Mouse (Mus musculus): Measurements from ENCODE around the gene Rasgrp1. TPM values are rescaled to one million over a fixed set of nuclear protein-coding genes. Genes with fewer than 3 reads are reported as not detected.

The Rasgrp1 gene
- polyA plus RNA-seq, 2 experiments: 0.49 to 0.57 TPM

DNA sequence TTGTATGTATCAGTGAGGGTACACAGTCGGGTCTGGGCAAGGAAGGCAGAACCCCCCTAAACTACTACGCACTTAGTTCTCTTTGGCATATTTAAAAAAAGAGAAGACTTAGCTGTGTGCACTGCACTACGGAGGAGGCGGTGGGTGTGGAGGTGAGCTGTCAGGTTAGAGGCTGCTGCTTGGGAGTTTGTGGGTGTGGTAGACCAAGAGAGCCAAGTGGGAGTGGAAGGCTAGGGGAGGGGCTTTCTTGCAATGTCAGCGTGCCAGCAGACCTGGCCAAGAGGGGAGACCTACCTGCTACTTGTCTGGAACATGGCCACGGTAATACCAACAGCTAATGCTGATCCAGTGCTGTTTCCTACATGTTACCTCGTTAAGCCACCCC, 431 bp upstream of the Rasgrp1 start:
- DNase-seq (ENCODE audit: low read depth in 3 of 3, low spot score in 3 of 3): no peak
- no peak overlapping the region for H3K27ac ChIP-seq
- H3K9me3 ChIP-seq (ENCODE audit: control insufficient read depth, low read length): no peaks in the 10 kb centered on the region
- H3K27me3 ChIP-seq (ENCODE audit: control insufficient read depth, insufficient read depth, low read length): peaks cover 12% of the 10 kb centered on the region
- ATAC-seq (ENCODE audit: insufficient read depth): no peak
- no peak overlapping the region for H3K4me2 ChIP-seq (ENCODE audit: low read depth)
- H3K4me1 ChIP-seq (replicated peaks; ENCODE audit: control insufficient read depth in 2 of 2, insufficient read depth in 2 of 2, low read length in 1 of 2): no peaks in the 10 kb centered on the region
- H3K9ac ChIP-seq (replicated peaks): no peak overlapping the region
- H3K36me3 ChIP-seq (replicated peaks; ENCODE audit: control insufficient read depth, insufficient read depth, low read depth): no peaks in the 10 kb centered on the region
- no peak overlapping the region for H3K4me3 ChIP-seq (ENCODE audit: insufficient read depth in 1 of 2, low read depth in 2 of 2, low read length in 2 of 2)
- 26% methylated on average over 7 of the region's 7 CpGs for WGBS (ENCODE audit: insufficient replicate concordance)
- no peak for TF ChIP-seq CTCF (IDR thresholded peaks at IDR 0.05; ENCODE audit: low read depth)
- no peak for TF ChIP-seq EP300 (IDR thresholded peaks at IDR 0.05; ENCODE audit: low read depth)

GRCm38 (mm10) chr2:117342090-117342546, 683 bp downstream of the Rasgrp1 start:
- peak overlapping the region; percentile 47 for H3K4me2 ChIP-seq (ENCODE audit: low read depth)
- H3K36me3 ChIP-seq (replicated peaks; ENCODE audit: control insufficient read depth, insufficient read depth, low read depth): no peaks in the 10 kb centered on the region
- no peak for ATAC-seq (ENCODE audit: insufficient read depth)
- peaks cover 12% of the 10 kb centered on the region for H3K27me3 ChIP-seq (ENCODE audit: control insufficient read depth, insufficient read depth, low read length)
- no peak overlapping the region for H3K9ac ChIP-seq (replicated peaks)
- TF ChIP-seq CTCF (IDR thresholded peaks at IDR 0.05; ENCODE audit: low read depth) (peak; percentile 76), EP300 (IDR thresholded peaks at IDR 0.05; ENCODE audit: low read depth) (no peak)
- no peak for DNase-seq (ENCODE audit: low read depth in 3 of 3, low spot score in 3 of 3)
- no peak overlapping the region for H3K27ac ChIP-seq
- no peaks in the 10 kb centered on the region for H3K4me1 ChIP-seq (replicated peaks; ENCODE audit: control insufficient read depth in 2 of 2, insufficient read depth in 2 of 2, low read length in 1 of 2)
- H3K4me3 ChIP-seq (ENCODE audit: insufficient read depth in 1 of 2, low read depth in 2 of 2, low read length in 2 of 2): peak overlapping the region; percentile 4 to 37; a peak in 2 of 4 replicates
- no peaks in the 10 kb centered on the region for H3K9me3 ChIP-seq (ENCODE audit: control insufficient read depth, low read length)
- WGBS (ENCODE audit: insufficient replicate concordance): 2% methylated on average over 19 of the region's 19 CpGs

DNA sequence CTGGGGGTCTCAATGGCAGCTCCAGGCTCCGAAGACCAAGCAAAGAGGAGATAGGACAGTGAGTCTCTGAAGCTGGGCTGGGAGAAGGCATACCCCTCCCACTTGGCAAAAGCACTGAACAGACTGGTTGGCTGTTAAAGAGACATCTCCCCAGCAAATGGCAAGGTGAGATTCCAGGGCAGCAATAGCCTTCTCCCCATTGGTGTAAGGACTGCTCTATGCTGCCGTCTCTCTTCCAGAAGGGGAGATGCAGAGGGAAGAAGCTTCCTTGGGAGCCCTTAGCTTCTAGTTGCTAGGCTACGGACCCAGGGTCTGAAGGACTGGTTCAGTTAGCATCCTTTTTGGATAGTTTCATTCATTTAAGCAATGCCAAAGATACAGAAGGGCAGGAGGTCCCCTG, 4.3 kb downstream of the Rasgrp1 start:
- Histone ChIP-seq H3K4me2 (ENCODE audit: low read depth) (no peak overlapping the region), H3K9me3 (ENCODE audit: control insufficient read depth, low read length) (no peaks in the 10 kb centered on the region), H3K4me3 (ENCODE audit: insufficient read depth in 1 of 2, low read depth in 2 of 2, low read length in 2 of 2) (no peak overlapping the region), H3K27ac (no peak overlapping the region), H3K9ac (replicated peaks) (no peak overlapping the region), H3K36me3 (replicated peaks; ENCODE audit: control insufficient read depth, insufficient read depth, low read depth) (no peaks in the 10 kb centered on the region), H3K27me3 (ENCODE audit: control insufficient read depth, insufficient read depth, low read length) (peaks cover 12% of the 10 kb centered on the region), H3K4me1 (replicated peaks; ENCODE audit: control insufficient read depth in 2 of 2, insufficient read depth in 2 of 2, low read length in 1 of 2) (no peaks in the 10 kb centered on the region)
- DNase-seq (ENCODE audit: low read depth in 3 of 3, low spot score in 3 of 3): no peak
- no peak for TF ChIP-seq CTCF (IDR thresholded peaks at IDR 0.05; ENCODE audit: low read depth)
- no peak for ATAC-seq (ENCODE audit: insufficient read depth)
- WGBS (ENCODE audit: insufficient replicate concordance): 42% methylated on average over 3 of the region's 3 CpGs

DNA sequence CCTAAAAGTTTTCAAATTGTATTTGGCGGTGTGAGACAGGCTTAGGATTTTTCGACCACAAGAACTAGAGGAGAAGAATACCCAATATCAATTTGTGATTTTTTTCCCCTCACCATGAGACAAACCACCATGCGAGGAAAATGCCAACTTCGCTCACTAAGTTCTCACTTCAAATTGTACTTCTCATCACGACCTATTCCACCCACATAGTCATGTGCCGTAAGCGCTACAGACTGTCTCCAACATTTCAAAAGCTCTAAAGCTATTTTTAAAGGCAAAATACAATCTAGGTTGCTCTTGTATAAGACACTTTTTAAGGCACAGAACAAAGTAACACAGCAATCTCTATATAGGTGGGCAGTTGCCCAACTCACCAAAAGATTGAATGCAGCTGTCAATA, 4.9 kb downstream of the Rasgrp1 start:
- Histone ChIP-seq H3K27ac (no peak overlapping the region), H3K4me2 (ENCODE audit: low read depth) (no peak overlapping the region), H3K36me3 (replicated peaks; ENCODE audit: control insufficient read depth, insufficient read depth, low read depth) (no peaks in the 10 kb centered on the region), H3K4me1 (replicated peaks; ENCODE audit: control insufficient read depth in 2 of 2, insufficient read depth in 2 of 2, low read length in 1 of 2) (no peaks in the 10 kb centered on the region), H3K9ac (replicated peaks) (no peak overlapping the region), H3K4me3 (ENCODE audit: insufficient read depth in 1 of 2, low read depth in 2 of 2, low read length in 2 of 2) (no peak overlapping the region), H3K27me3 (ENCODE audit: control insufficient read depth, insufficient read depth, low read length) (peaks cover 6% of the 10 kb centered on the region), H3K9me3 (ENCODE audit: control insufficient read depth, low read length) (no peaks in the 10 kb centered on the region)
- ATAC-seq (ENCODE audit: insufficient read depth): no peak
- 72% methylated on average over 7 of the region's 7 CpGs for WGBS (ENCODE audit: insufficient replicate concordance)
- TF ChIP-seq CTCF (IDR thresholded peaks at IDR 0.05; ENCODE audit: low read depth) (no peak), EP300 (IDR thresholded peaks at IDR 0.05; ENCODE audit: low read depth) (no peak)
- no peak for DNase-seq (ENCODE audit: low read depth in 3 of 3, low spot score in 3 of 3)

- no peaks in the 10 kb centered on the region; the same call in 1 of the 2 replicates for H3K27me3 ChIP-seq (ENCODE audit: control insufficient read depth, insufficient read depth, low read length)
- ATAC-seq (ENCODE audit: insufficient read depth): no peak
- no peak overlapping the region for H3K4me3 ChIP-seq (ENCODE audit: insufficient read depth in 1 of 2, low read depth in 2 of 2, low read length in 2 of 2)
- H3K4me2 ChIP-seq (ENCODE audit: low read depth): no peak overlapping the region
- no peak overlapping the region for H3K27ac ChIP-seq
- H3K4me1 ChIP-seq (replicated peaks; ENCODE audit: control insufficient read depth in 2 of 2, insufficient read depth in 2 of 2, low read length in 1 of 2): no peaks in the 10 kb centered on the region
- no peak for DNase-seq (ENCODE audit: low read depth in 3 of 3, low spot score in 3 of 3)
- H3K9ac ChIP-seq (replicated peaks): no peak overlapping the region
- no peaks in the 10 kb centered on the region for H3K9me3 ChIP-seq (ENCODE audit: control insufficient read depth, low read length)
- no peak for TF ChIP-seq CTCF (IDR thresholded peaks at IDR 0.05; ENCODE audit: low read depth)
- TF ChIP-seq EP300 (IDR thresholded peaks at IDR 0.05; ENCODE audit: low read depth): no peak
- WGBS (ENCODE audit: insufficient replicate concordance): 26% methylated on average over 5 of the region's 5 CpGs
- H3K36me3 ChIP-seq (replicated peaks; ENCODE audit: control insufficient read depth, insufficient read depth, low read depth): no peaks in the 10 kb centered on the region
These were observed 5.7 kb downstream of the Rasgrp1 start for GRCm38 (mm10) chr2:117336946-117337665.
